Mouse (Mus musculus) cortical plate, adult 2 months (tissue): ENCODE results near the gene Olfr56.
"Not testable (repeated sequence)": the region's sequence is repeated elsewhere in the genome, so short reads cannot be mapped to it uniquely, and the experiment has no call there.

Experiments
- CTCF ChIP-seq: fragments of 200-500 bp; IDR thresholded peaks from 2 replicates; pipeline ENCODE4 v1.5.1; 2011; ENCODE audit warnings: mild to moderate bottlenecking, control low read depth, low read length; ENCODE audit not compliant: insufficient read depth; ENCODE audit errors: extremely low read depth
- POLR2A ChIP-seq: fragments of 200-500 bp; IDR thresholded peaks from 2 replicates; pipeline ENCODE4 v1.6.1; 2011; ENCODE audit warnings: mild to moderate bottlenecking, low read length, control low read depth; ENCODE audit not compliant: insufficient read depth; ENCODE audit errors: extremely low read depth

- not testable (repeated sequence) for TF ChIP-seq POLR2A, CTCF
Measured at GRCm38 (mm10) chr11:48939286-48939685, 39.4 kb upstream of the Olfr56 start.
